Mouse (Mus musculus): ENCODE measurements around the gene Dcaf5.
"Not testable (repeated sequence)": the region's sequence is repeated elsewhere in the genome, so short reads cannot be mapped to it uniquely, and the experiment has no call there.

Dcaf5 gene

GRCm38 (mm10) chr12:80436336-80436976 lies at the start of gene Dcaf5:
TSS of gene Dcaf5 (minus strand) at chr12:80436601.
- peak; percentile 38 for DNase-seq (ENCODE audit: low spot score)

- DNase-seq (ENCODE audit: low spot score), result no peak
These were observed 47.0 kb upstream of the Dcaf5 start for GRCm38 (mm10) chr12:80483397-80483796.

- DNase-seq (ENCODE audit: low spot score), result no peak
These were observed 43.6 kb upstream of the Dcaf5 start for GRCm38 (mm10) chr12:80479986-80480385.

GRCm38 (mm10) chr12:80473731-80474130 lies 37.3 kb upstream of the Dcaf5 start:
- DNase-seq (ENCODE audit: low spot score), result no peak

GRCm38 (mm10) chr12:80471926-80472325 lies 35.5 kb upstream of the Dcaf5 start:
- DNase-seq (ENCODE audit: low spot score), result no peak

GRCm38 (mm10) chr12:80470206-80470605 lies 33.8 kb upstream of the Dcaf5 start:
- no peak for DNase-seq (ENCODE audit: low spot score)

- no peak for DNase-seq (ENCODE audit: low spot score)
These were observed 27.4 kb upstream of the Dcaf5 start for GRCm38 (mm10) chr12:80463666-80464269.

- peak; percentile 74 for DNase-seq (ENCODE audit: low spot score)
These were observed 26.7 kb upstream of the Dcaf5 start, which contains the start of gene Exd2 for GRCm38 (mm10) chr12:80462942-80463651. TSS of gene Exd2 (plus strand) at chr12:80463095.

GRCm38 (mm10) chr12:80462292-80462896 lies 26.0 kb upstream of the Dcaf5 start:
- not testable (repeated sequence) for DNase-seq (ENCODE audit: low spot score)

GRCm38 (mm10) chr12:80458033-80458432 lies 21.6 kb upstream of the Dcaf5 start:
- no peak for DNase-seq (ENCODE audit: low spot score)

GRCm38 (mm10) chr12:80453506-80453905 lies 17.1 kb upstream of the Dcaf5 start:
- DNase-seq (ENCODE audit: low spot score), result no peak

- DNase-seq (ENCODE audit: low spot score), result no peak
These were observed 8.2 kb upstream of the Dcaf5 start for GRCm38 (mm10) chr12:80444525-80445109.

GRCm38 (mm10) chr12:80440957-80441356 lies 4.6 kb upstream of the Dcaf5 start:
- DNase-seq (ENCODE audit: low spot score), result no peak

- no peak for DNase-seq (ENCODE audit: low spot score)
These were observed 762 bp upstream of the Dcaf5 start for GRCm38 (mm10) chr12:80437051-80437675.

GRCm38 (mm10) chr12:80435887-80436286 lies 514 bp downstream of the Dcaf5 start:
- DNase-seq (ENCODE audit: low spot score), result no peak

GRCm38 (mm10) chr12:80434961-80435691 lies 1.3 kb downstream of the Dcaf5 start:
- DNase-seq (ENCODE audit: low spot score), result peak; percentile 71

GRCm38 (mm10) chr12:80434601-80434960 lies 1.8 kb downstream of the Dcaf5 start:
- no peak for DNase-seq (ENCODE audit: low spot score)

- DNase-seq (ENCODE audit: low spot score), result no peak
These were observed 3.1 kb downstream of the Dcaf5 start for GRCm38 (mm10) chr12:80433266-80433665.

- no peak for DNase-seq (ENCODE audit: low spot score)
These were observed 8.7 kb downstream of the Dcaf5 start for GRCm38 (mm10) chr12:80427683-80428082.

- no peak for DNase-seq (ENCODE audit: low spot score)
These were observed 21.3 kb downstream of the Dcaf5 start for GRCm38 (mm10) chr12:80415100-80415499.

GRCm38 (mm10) chr12:80410855-80411254 lies 25.5 kb downstream of the Dcaf5 start:
- no peak for DNase-seq (ENCODE audit: low spot score)

Measured in ovary, postnatal 10 days (tissue).